Mouse (Mus musculus) hindbrain, embryonic 10.5 days (tissue): ENCODE measurements around the gene Fyb. TPM values are rescaled to one million over a fixed set of nuclear protein-coding genes. Genes with fewer than 3 reads are reported as not detected.

Experiments
- DNase-seq: peaks from one replicate; pipeline ENCODE4 v3.0.0-alpha.2; 2017; ENCODE audit warnings: low spot score
- H3K27ac ChIP-seq: fragments of 300-500 bp; sonication (generic); 2 replicates; pipeline ENCODE4 v1.5.1; 2016; ENCODE audit warnings: mild to moderate bottlenecking, moderate library complexity
- H3K27me3 ChIP-seq: fragments of 300-500 bp; sonication (generic); 2 replicates; pipeline ENCODE4 v1.6.1; 2016; ENCODE audit warnings: mild to moderate bottlenecking; ENCODE audit not compliant: poor library complexity, insufficient read depth, severe bottlenecking
- H3K36me3 ChIP-seq: fragments of 300-500 bp; sonication (generic); 2 replicates; pipeline ENCODE4 v1.6.1; 2016; ENCODE audit warnings: mild to moderate bottlenecking, moderate library complexity
- H3K4me1 ChIP-seq: fragments of 300-500 bp; sonication (generic); replicated peaks from 2 replicates; pipeline ENCODE4 v1.6.1; 2016; ENCODE audit warnings: mild to moderate bottlenecking
- H3K4me3 ChIP-seq: fragments of 300-500 bp; sonication (generic); 2 replicates; pipeline ENCODE4 v1.5.1; 2016; ENCODE audit warnings: mild to moderate bottlenecking, moderate library complexity
- H3K9me3 ChIP-seq: fragments of 300-500 bp; sonication (generic); 2 replicates; pipeline ENCODE4 v1.6.1; 2016; ENCODE audit warnings: mild to moderate bottlenecking, moderate library complexity
- WGBS: fragments of 180-500 bp; shearing (Covaris S2); methylation state at CpG from one replicate; pipeline ENCODE4 v1.1.7; 2016; 5-methylcytosine and 5-hydroxymethylcytosine counted together
- polyA plus RNA-seq: library from polyadenylated mRNA; unstranded; fragments of >200 nt; fragmentation: Nextera tagmentation; extraction: Ambion mirVana; gene quantifications from 2 replicates; pipeline ENCODE4 v1.2.1, GENCODE M21; 2016

Gene Fyb
- polyA plus RNA-seq, 1 experiment from 2014 or later: 3.8 TPM

DNA sequence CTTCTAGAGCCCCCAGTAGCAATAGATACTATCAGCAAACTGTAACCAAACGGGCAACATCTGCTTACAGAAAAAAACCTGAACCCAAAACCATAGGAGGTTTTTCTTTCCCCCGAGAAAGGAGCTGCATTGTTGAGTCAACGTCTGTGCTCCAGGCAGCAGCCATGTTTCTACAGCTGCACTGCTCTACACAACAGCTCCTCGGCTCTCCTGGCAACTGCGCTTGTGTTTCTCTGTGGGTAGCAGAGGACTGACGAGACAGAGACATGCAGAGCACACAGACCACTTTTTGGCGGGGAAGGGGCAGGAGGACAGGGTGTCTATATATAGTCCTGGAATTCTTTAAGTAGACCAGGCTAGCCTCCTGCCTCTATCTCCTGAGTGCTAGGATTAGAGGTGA lies 65.5 kb downstream of the Fyb start:
- Histone ChIP-seq H3K4me3 (no peak overlapping the region), H3K36me3 (no peaks in the 10 kb centered on the region), H3K27ac (no peak overlapping the region), H3K4me1 (no peaks in the 10 kb centered on the region), H3K27me3 (no peaks in the 10 kb centered on the region), H3K9me3 (no peaks in the 10 kb centered on the region)
- WGBS: 57% methylated on average over 7 of the region's 7 CpGs
- DNase-seq: no peak

DNA sequence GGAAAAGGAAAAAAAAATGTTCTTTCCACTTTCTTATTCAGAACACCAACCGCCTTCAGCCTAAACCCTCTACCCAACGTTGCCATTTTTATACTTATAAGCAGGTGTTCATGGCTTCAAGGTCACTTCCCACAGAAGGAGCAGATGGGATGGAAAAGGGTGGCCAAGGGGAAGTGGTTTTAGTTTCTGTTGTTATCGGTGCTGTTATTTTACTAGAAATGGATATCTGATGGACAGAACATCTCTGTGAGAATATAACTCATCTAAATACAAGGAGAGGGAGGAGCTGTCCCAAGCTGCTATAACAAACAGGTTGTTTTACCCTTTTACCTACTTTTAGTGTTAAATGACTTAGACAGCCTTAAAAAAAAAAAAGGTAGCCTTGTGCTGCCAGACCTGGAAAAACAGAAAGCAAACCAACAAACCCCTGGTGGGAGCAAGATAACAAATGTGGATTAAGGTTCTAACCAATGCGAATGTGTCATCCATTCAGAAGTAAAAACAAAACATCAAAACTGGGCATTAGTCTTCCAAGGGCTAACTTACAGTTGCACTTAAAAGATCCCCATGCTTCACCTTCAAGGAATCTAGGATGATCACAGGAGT lies 68.3 kb downstream of the Fyb start:
- no peak overlapping the region for H3K27ac ChIP-seq
- no peaks in the 10 kb centered on the region for H3K9me3 ChIP-seq
- no peak for DNase-seq
- H3K27me3 ChIP-seq: no peaks in the 10 kb centered on the region
- no peaks in the 10 kb centered on the region for H3K4me1 ChIP-seq
- no peaks in the 10 kb centered on the region for H3K36me3 ChIP-seq
- WGBS: 85% methylated on average over 4 of the region's 4 CpGs
- no peak overlapping the region for H3K4me3 ChIP-seq

DNA sequence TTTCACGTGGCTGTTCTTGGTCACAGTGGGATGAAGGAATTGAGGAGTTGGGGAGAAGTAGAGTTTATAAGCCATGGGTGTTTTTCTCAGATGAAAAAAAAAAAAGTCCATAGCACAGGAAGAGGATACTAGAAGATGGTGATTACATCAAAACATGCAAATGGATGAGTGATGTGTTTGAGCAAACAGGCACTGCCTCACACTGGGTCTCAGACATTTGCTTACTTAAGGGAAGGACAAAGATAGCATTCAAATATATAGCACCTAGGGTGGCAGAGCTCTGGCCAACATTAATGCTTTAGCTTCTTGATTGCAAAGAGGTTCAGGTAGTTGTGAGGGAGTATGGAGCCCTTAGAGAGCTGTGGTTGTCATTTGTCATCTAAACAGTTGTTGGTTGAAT lies 68.9 kb downstream of the Fyb start:
- Histone ChIP-seq H3K27me3 (no peaks in the 10 kb centered on the region), H3K4me1 (no peaks in the 10 kb centered on the region), H3K4me3 (no peak overlapping the region), H3K27ac (no peak overlapping the region), H3K9me3 (no peaks in the 10 kb centered on the region), H3K36me3 (no peaks in the 10 kb centered on the region)
- 64% methylated on average over 1 of the region's 1 CpGs for WGBS
- no peak for DNase-seq

DNA sequence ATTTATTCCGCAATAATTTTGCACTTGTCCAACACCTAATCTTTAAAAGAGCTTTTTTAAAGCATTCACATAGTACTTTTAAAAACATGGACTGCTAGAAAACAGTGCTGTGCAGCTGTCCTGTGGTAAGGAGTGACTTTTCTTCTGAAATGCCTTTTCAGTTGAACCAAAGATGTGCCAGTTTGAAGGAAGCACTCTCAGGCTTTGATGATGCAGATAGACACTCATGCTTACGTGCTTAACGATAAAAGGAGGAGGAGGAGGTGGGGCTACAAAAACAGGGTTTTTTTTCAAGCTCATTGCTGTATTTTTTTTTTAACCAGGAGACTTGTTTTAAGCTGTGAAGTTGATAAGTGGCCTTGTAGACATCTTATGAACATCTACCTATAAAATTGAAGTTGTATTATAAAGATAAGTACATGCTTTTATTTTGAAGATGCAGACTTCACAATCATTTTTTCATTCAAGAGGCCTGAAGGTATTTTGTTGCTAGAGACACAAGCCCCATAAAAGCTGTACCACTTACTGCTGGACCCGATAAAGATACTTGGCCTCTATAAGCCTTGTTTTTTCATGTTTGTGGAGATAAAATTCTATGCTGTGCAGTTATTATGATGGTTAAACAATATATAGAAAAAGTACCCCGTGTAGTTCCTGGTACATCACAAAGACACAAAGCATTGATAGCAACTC lies 70.1 kb downstream of the Fyb start:
- 87% methylated on average over 5 of the region's 5 CpGs for WGBS
- Histone ChIP-seq H3K4me3 (no peak overlapping the region), H3K27me3 (no peaks in the 10 kb centered on the region), H3K36me3 (no peaks in the 10 kb centered on the region), H3K4me1 (no peaks in the 10 kb centered on the region), H3K27ac (no peak overlapping the region), H3K9me3 (no peaks in the 10 kb centered on the region)
- DNase-seq: no peak

DNA sequence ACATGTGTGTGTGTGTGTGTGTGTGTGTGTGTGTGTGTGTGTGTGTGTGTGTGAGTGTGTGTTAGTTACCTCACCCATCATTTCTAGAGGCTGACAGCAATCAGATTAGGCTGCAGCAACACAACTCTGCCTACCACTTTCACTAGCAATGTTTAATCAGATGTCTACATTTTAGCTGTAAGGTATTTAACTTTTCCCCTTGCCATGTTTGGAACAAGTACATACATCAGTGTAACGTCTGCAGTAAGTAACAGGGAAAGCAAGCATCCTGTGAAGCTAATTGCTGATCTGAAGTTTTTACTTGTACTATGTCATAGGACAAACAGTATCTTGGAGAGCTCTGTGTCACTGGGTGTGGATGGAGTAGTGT lies 70.6 kb downstream of the Fyb start:
- no peaks in the 10 kb centered on the region for H3K9me3 ChIP-seq
- 76% methylated on average over 1 of the region's 1 CpGs for whole genome bisulfite sequencing
- no peaks in the 10 kb centered on the region for H3K36me3 ChIP-seq
- H3K4me1 ChIP-seq: no peaks in the 10 kb centered on the region
- no peak overlapping the region for H3K4me3 ChIP-seq
- no peak overlapping the region for H3K27ac ChIP-seq
- H3K27me3 ChIP-seq: no peaks in the 10 kb centered on the region
- no peak for DNase-seq

DNA sequence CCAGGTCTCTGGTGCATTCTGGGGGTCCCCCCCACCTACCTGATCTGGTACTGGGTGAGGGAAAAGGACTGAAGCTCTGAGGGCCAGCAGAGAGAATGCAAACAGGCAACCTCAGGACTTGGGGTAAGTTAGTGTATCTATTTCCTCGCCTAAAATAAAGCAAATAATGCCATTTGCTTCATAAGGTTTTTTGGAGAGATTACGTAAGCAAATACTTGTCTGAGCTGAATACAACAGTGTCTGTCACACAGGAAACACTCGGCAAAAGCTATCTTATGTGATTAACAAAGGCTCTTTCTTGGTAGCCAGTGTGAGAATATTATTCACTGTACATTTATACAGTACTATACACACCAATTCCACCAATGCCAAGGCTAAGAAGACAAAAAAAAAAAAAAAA lies 76.0 kb downstream of the Fyb start:
- no peak for DNase-seq
- Histone ChIP-seq H3K4me3 (no peak overlapping the region), H3K27ac (no peak overlapping the region), H3K4me1 (no peaks in the 10 kb centered on the region), H3K36me3 (no peaks in the 10 kb centered on the region), H3K9me3 (no peaks in the 10 kb centered on the region), H3K27me3 (no peaks in the 10 kb centered on the region)
- WGBS: 85% methylated on average over 3 of the region's 3 CpGs

DNA sequence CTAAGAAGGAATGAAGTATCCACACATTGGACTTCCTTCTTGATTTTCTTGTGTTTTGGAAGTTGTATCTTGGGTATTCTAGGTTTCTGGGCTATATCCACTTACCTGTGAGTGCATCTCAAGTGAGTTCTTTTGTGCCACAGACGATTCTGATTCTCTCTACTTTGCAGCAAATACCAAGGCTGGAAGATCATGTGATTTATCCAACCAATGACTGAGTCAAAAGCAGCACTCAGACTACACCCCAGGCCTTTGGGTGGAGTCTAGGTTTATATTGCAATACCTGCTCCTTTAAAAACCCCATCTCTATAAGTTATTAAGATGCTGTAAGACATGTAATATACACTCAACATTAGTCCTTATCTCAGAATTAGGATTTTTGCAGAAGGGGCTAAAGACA lies 77.7 kb downstream of the Fyb start:
- DNase-seq: no peak
- H3K4me1 ChIP-seq: no peaks in the 10 kb centered on the region
- H3K4me3 ChIP-seq: no peak overlapping the region
- no peaks in the 10 kb centered on the region for H3K36me3 ChIP-seq
- H3K9me3 ChIP-seq: no peaks in the 10 kb centered on the region
- 82% methylated on average over 1 of the region's 1 CpGs for WGBS
- no peaks in the 10 kb centered on the region for H3K27me3 ChIP-seq
- no peak overlapping the region for H3K27ac ChIP-seq

DNA sequence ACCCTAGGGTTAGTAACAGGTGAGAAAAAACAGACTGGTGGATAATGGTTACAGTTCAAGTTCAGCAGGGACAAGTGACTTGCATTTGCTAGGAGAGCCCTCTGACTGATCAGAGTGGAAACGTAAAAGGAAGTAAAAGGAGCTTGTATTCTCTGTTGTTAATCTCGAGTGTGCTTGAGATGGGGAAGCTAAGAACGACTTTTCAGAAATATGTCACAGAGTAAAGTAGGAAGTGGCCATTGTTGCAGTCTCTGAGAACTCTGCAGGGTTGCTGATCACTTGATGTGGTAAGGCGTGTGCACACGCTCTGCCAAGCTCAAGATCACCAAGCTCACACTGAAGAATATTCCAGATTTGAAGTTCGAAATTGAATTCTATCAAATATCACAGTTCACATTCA lies 78.7 kb downstream of the Fyb start:
- Histone ChIP-seq H3K27ac (no peak overlapping the region), H3K36me3 (no peaks in the 10 kb centered on the region), H3K4me3 (no peak overlapping the region), H3K27me3 (no peaks in the 10 kb centered on the region), H3K4me1 (no peaks in the 10 kb centered on the region), H3K9me3 (no peaks in the 10 kb centered on the region)
- no peak for DNase-seq
- 79% methylated on average over 6 of the region's 6 CpGs for WGBS

DNA sequence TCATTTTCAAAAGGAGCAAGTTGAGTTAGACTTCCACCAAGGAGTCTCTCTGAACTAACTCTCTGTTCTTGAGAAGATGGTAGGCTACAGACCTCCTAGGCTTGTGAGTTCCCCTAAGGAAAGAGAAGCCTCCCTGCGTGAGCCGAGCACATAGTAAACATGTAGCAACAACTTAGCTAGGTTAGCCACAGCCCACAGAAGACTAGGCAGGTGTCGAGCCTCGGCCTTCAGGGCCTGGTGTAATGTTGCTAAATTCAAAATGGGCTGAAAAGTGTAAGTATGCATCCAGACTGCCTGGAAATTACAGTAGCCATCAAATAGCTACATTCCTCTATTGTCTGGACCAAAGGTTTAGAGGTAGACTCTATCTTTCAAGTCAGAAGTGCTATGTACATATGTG lies 79.3 kb downstream of the Fyb start:
- Histone ChIP-seq H3K36me3 (no peaks in the 10 kb centered on the region), H3K4me3 (no peak overlapping the region), H3K27me3 (no peaks in the 10 kb centered on the region), H3K27ac (no peak overlapping the region), H3K9me3 (no peaks in the 10 kb centered on the region), H3K4me1 (no peaks in the 10 kb centered on the region)
- 91% methylated on average over 4 of the region's 4 CpGs for WGBS
- no peak for DNase-seq

DNA sequence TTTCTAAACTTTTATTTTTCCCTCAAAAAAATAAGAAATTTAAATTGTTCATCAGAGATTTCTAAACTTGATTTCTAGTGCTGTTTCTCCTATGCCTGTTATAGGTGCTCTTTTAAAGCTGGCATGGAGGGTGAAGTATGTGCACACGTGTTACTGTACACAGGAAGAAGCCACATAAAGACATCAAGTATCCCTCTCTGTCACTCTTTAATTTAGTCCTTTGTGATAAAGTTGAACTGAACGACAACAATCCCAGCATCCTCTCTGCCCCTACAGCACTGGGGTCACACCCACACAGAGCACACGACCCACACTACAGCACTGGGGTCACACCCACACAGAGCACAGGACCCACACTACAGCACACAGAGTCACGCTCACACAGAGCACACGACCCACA lies 88.0 kb downstream of the Fyb start:
- H3K4me1 ChIP-seq: no peaks in the 10 kb centered on the region
- no peak overlapping the region for H3K27ac ChIP-seq
- H3K36me3 ChIP-seq: no peaks in the 10 kb centered on the region
- DNase-seq: no peak
- no peaks in the 10 kb centered on the region for H3K9me3 ChIP-seq
- no peak overlapping the region for H3K4me3 ChIP-seq
- WGBS: 79% methylated on average over 5 of the region's 5 CpGs
- H3K27me3 ChIP-seq: no peaks in the 10 kb centered on the region

DNA sequence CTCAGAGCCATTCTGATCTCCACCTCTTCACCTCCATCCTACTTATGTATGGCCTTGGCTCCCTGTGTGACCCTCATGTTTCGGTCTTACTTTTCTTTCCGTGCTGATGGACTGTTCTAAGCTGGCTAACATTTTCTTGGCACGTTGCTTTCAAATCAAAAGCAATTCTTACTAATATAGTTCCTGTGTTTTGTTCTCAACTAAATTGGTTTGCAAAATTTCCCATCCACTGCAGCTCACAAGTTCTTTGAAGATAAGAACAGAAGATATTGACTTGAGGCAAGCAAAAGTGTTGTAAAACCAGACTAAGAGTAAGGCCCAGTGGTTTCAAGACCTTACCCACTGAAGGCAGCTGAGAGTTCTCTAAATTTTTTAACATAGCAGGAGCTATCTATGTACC lies 90.2 kb downstream of the Fyb start:
- Histone ChIP-seq H3K4me1 (no peaks in the 10 kb centered on the region), H3K27ac (no peak overlapping the region), H3K4me3 (no peak overlapping the region), H3K27me3 (no peaks in the 10 kb centered on the region), H3K36me3 (no peaks in the 10 kb centered on the region), H3K9me3 (no peaks in the 10 kb centered on the region)
- no peak for DNase-seq
- 84% methylated on average over 3 of the region's 3 CpGs for WGBS

DNA sequence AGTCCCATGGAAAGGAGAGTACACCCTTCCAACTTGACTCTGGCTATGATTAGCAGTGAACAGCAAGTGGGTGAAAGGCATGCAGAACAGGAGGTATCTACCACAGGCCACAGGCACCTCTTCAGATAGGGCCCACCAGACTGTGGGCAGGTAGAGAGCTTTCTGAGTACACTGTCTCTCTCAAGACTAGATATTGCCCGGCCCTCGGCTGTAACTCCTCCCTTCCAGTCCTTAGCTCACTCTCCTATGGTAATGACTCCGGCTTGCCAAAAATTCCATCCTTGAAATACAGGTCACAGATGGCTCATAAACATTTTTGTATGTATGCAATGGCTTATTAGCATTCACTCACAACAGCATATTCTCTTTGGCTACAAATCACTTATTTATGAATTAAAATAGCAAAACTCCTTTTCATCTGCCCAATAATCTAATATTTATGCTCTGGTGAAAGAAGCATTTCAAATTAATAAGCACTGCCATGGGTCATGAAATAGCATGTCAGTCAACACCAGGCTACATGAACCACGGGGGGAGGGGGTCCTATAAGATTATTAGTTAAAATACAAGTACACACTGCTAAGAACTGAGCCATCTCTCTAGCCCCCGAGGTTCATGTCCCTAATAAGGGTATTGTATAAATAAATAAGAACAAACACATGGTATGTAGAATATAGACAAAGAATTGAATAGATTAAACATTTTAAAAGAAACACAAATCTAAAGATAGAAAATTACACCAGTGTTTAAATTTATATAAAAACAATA lies 93.9 kb downstream of the Fyb start:
- WGBS: 84% methylated on average over 5 of the region's 5 CpGs

DNA sequence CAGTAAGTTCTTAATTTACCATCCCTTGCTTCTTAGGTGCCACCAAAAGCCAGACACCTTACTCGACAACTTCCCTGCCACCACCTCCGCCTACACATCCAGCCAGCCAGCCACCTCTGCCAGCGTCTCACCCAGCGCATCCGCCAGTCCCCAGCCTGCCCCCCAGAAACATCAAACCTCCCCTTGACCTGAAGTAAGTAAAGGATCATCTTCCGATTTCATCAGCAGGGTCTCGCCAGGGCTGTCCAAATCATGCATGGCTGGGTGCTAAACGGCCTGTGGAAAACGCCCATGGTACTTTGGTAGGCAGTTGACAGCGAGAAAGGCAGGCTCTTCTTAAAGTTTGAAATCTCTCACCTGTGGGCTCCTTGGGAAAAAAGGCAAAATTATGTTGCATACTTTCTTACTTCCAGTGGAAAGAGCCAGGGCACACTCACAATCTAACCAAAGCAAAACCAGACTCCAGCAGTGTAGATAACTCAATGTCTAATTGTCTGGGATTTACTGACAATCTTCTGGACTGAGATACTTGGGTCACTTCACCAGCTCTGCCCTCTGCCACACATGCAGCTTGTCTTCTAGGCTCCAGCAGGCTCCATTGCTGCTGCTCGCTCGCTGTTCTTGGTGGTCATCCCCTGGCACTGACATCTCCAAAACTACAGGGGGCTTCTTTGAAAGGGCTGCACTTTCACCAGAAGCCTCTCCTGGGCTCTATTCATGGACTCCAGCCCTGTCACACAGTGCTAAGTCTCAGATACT lies 97.1 kb downstream of the Fyb start:
- no peak for DNase-seq
- Histone ChIP-seq H3K36me3 (no peaks in the 10 kb centered on the region), H3K27me3 (no peaks in the 10 kb centered on the region), H3K9me3 (no peaks in the 10 kb centered on the region), H3K4me3 (no peak overlapping the region), H3K27ac (no peak overlapping the region), H3K4me1 (peaks cover 5% of the 10 kb centered on the region)
- 86% methylated on average over 12 of the region's 12 CpGs for WGBS

More for the DNA sequence above, 93.9 kb downstream of the Fyb start:
- H3K36me3 ChIP-seq: no peaks in the 10 kb centered on the region
- no peak overlapping the region for H3K4me3 ChIP-seq
- DNase-seq: no peak
- H3K9me3 ChIP-seq: no peaks in the 10 kb centered on the region
- H3K27me3 ChIP-seq: no peaks in the 10 kb centered on the region
- H3K27ac ChIP-seq: no peak overlapping the region
- no peaks in the 10 kb centered on the region for H3K4me1 ChIP-seq
